Mouse (Mus musculus): ENCODE data around the gene Arrb1. TPM values are rescaled to one million over a fixed set of nuclear protein-coding genes. Genes with fewer than 3 reads are reported as not detected.

Gene Arrb1
- total RNA-seq, 2 experiments from 2014 or later: 23.3 to 23.7 TPM

DNA sequence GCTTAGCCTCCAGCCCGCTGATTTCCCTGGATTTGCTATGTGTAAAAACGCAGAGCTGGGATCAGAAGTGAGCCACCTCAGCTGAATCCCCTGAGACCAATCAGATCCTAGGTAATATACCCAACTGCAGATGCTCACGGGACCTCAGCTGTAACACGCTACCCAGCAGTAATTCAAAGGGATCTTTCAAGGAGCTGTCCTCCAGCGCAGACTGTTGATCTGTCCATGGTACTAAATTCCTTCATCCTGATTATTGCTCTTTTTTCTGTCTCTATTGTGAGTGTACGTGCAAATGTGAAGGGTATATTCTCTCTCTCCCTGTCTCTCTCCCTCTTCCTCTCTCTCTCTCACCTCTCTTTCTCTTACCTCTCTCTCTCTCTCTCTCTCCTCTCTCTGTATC lies 97.0 kb downstream of the Arrb1 start:
- DNase-seq: no peak

DNA sequence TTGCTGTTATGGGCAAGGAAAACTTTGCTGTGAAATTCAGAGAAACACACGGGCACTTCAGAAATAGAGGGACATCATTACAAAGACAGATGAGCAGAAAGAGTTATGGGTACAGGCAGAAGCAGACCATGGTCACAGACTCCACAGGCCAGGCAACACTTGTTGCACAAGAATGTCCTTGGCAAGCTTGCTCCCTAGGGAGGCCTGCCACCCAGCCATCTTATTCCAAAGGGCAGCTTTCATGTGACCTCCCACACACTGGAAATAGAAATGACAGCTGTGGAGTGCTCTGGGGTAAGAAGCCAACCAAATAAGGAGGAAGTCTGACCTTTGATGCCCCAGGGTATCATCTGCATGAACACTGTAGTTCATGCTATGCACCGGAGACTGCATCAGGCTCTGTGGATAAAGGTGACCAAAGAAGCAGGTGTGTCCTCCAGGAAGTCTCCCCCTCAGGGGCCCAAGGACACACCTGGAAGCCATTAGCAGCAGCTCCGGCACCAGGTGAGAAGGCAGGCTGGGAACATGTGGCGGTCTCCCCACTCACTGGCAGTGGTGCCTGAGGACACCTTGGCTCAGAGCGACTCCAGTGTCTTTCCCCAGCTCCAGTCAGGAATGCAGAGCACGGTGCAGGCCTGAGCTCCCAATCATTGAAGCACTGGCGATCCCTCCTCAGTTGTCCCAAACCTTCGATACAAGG lies 98.8 kb downstream of the Arrb1 start:
- peak; percentile 42 to 51 for DNase-seq

DNA sequence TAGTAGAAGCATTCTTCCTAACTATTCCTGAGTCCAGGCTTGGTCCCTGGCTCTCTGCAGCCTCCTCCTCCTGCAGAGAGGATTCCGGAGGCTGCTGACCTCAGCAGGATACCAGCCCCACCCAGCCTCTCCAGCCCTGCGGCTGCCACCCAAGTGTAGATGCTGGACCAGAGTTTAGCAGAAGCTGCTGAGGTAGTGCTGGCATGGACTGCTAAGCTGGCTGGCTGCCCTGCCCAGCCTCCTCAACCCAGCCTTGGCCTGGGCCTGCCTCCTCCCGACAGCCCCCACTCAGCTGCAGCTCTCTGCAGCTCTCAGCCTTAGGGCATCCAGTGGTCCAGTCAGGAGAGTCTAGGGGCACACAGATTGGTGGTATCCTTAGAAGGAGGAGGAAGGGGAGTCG lies 106.0 kb downstream of the Arrb1 start:
- DNase-seq: peak in 1 of 2 experiments; percentile 41

DNA sequence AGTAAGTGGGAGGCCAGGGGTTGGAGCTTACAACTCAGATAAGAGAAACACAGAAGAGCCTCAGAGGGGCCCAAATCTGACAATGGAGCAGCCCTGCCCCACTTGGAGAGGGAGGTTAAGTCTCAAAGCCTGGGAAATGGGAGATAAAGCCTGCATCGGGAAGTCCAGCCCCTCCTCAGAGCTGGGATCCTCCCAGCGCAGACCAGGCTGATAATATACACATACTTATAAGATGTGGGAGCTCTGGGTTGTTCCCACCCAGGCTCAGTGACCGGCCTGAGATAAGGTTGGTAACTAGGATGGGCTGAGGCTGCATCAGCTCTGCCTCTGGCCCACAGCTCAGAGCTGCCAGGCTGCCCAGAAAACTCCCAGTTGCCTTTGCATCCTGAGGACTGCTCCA lies 106.8 kb downstream of the Arrb1 start:
- DNase-seq: no peak

DNA sequence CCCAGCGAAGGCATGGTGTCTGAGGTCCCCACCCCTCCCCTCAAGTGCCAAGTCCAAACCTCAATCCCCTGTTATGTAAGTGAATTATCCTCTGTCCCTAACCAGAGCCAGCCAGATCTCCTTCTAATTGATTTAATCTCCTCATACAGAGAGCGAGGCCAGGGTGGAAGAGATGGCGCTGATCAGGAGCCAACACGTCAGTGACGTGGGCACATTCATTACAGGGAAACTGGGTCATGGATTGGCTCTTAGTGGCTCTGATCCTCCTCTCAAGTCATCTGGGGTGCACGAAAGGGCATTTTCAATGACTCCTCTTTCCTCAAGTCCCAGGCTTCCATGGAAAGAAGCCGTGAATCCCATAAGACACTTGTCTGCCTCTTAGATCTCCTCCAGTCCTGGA lies 109.4 kb downstream of the Arrb1 start:
- DNase-seq: no peak

DNA sequence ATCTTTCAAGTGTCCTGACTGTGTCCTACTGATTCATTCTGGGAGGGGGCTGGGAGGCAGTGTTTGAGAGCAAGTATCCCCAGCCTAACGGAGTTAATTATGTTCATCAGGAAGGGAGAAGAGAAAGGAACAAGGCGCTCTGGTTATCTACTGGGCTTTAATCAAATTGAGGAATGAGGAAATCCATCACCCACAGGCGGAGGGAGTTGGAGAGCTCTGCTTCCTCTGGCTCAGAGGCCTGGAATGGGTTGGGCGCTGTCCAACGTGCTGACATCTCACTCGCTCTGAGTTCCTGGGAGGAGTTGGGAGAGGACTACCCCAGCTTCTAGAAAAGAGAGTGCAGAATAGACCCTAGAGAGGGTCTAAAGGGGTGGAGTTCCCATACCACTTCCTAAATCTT lies 113.4 kb downstream of the Arrb1 start:
- DNase-seq: peak; percentile 80 to 86

DNA sequence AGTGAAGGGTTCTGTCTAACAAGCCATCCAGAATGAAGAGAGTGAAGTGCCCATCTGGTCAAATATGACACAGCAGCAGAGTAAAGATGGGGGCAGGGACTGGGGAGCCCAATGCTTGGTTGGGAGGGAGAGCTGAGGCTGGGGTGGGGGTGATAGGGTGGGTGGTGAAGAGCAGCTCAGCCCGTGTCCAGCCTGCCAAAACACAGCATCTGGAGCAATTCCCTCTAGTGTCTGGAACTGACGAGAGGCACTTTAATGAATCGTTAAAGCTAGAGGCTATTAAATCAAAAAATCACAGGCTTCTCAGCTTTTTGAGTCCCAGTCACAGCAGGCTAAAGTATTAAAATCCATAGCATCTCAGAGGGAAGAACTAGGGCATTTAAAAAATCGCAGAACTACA lies 114.3 kb downstream of the Arrb1 start:
- no peak for DNase-seq

DNA sequence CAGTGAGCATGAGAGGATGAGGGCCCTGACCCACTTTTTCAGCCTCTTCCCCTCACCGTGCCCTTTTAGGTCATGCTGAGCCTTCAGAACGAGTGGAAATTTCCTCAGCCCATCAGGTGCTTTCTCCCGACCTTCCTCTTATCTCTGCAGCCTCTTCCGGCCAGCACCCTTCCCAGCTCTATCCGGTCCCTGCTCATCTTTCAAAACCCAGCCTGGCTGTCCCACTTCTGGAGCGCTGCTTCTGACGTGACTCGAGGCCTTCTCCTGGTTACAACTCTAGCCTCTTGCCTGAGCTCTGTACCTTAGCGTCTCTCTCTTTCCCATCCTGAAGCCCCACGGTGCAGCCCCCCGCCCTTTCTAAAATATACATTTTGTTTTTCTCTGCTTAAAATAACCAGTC lies 119.0 kb downstream of the Arrb1 start:
- DNase-seq: no peak

Small RNAs within 50 kb of the gene (microRNA-seq; reads per million reads assigned to microRNA genes)
- 63.7 to 78.9 reads per million in 2 experiments for gene Mir326

Other genes with a start within 250 kb of the Arrb1 start
- gene Serpinh1, start 182.2 kb upstream of the Arrb1 start, total RNA-seq (2021): 100 to 1,000 TPM; 200 to 293 TPM
- gene Gdpd5, start 154.1 kb upstream of the Arrb1 start, total RNA-seq (2021): 10 to 100 TPM; 21.9 to 27.0 TPM
- not detected for gene Klhl35, start 69.5 kb upstream of the Arrb1 start, total RNA-seq (2021)
- gene Rps3, start 51.7 kb upstream of the Arrb1 start, total RNA-seq (2021): 100 to 1,000 TPM; 359 to 372 TPM
- 1 to 10 TPM; 2.3 to 3.2 TPM for gene Tpbgl, start 91.6 kb downstream of the Arrb1 start, total RNA-seq (2021)
- 1 to 10 TPM; 9.2 to 9.7 TPM for gene Slco2b1, start 175.9 kb downstream of the Arrb1 start, total RNA-seq (2021)
- gene Olfr520, start 194.8 kb downstream of the Arrb1 start, total RNA-seq (2021): not detected
- not detected for gene Olfr521, start 228.0 kb downstream of the Arrb1 start, total RNA-seq (2021)